ENCODE assay signal across 30 mouse cellular contexts in genomic region chr5:34578038-34578655, GRCm38 (mm10). TPM values are rescaled to one million over a fixed set of nuclear protein-coding genes. Genes with fewer than 3 reads are reported as not detected.
DNase-seq lines count a peak whose midpoint lies in the region; ATAC-seq and TF ChIP-seq lines count a peak whose summit lies in the region.
"Had no signal": no experiment of that assay in that cellular context is flagged by ENCODE, and none has a peak within 500 bp of the region (broad histone marks: within the 10 kb centered on the region; RNA-seq: fewer than 3 reads in every experiment).

No protein-coding gene starts in this region.

- ATAC-seq in CD4-positive, CD25-positive, alpha-beta regulatory T cell, adult 4 months, result no peak
- no peak for ATAC-seq in liver, embryonic 11.5 days (replicated peaks; ENCODE audit: low FRiP score)
- no peak for ATAC-seq in liver, postnatal 0 days
- no peak for ATAC-seq in liver, embryonic 16.5 days (ENCODE audit: low read depth)
- ATAC-seq in midbrain, embryonic 14.5 days (ENCODE audit: low FRiP score, low TSS enrichment), result no peak
- ATAC-seq: intestine, embryonic 15.5 days; midbrain, embryonic 15.5 days; Patski had no signal

- peak overlapping the region; percentile 15; the same call in 1 of the 2 replicates for H3K4me3 ChIP-seq in liver, embryonic 11.5 days (ENCODE audit: low read depth, low read length)
- H3K4me3 ChIP-seq in liver, postnatal 0 days (ENCODE audit: low read depth, low read length), result no peak overlapping the region
- no peak overlapping the region for H3K4me3 ChIP-seq in liver, embryonic 16.5 days (ENCODE audit: low read depth, low read length)
- no peak overlapping the region for H3K4me3 ChIP-seq in midbrain, embryonic 14.5 days (replicated peaks; ENCODE audit: low read depth, low read length)
- H3K4me3 ChIP-seq: embryonic facial prominence, embryonic 10.5 days; embryonic facial prominence, embryonic 15.5 days; forebrain, embryonic 12.5 days; heart, embryonic 10.5 days; hindbrain, embryonic 15.5 days; intestine, embryonic 15.5 days; midbrain, embryonic 15.5 days; neural tube, embryonic 15.5 days had no signal

- no peaks in the 10 kb centered on the region for H3K9me3 ChIP-seq in liver, embryonic 11.5 days (ENCODE audit: control insufficient read depth, low read length)
- H3K9me3 ChIP-seq in liver, postnatal 0 days (ENCODE audit: low read length), result no peaks in the 10 kb centered on the region
- no peaks in the 10 kb centered on the region for H3K9me3 ChIP-seq in liver, embryonic 16.5 days (replicated peaks; ENCODE audit: control insufficient read depth, low read length)
- H3K9me3 ChIP-seq in midbrain, embryonic 14.5 days (ENCODE audit: control insufficient read depth, low read length), result no peaks in the 10 kb centered on the region
- H3K9me3 ChIP-seq: embryonic facial prominence, embryonic 10.5 days; embryonic facial prominence, embryonic 15.5 days; forebrain, embryonic 12.5 days; G1E; heart, embryonic 10.5 days; hindbrain, embryonic 15.5 days; intestine, embryonic 15.5 days; midbrain, embryonic 15.5 days; neural tube, embryonic 15.5 days had no signal

- H3K27me3 ChIP-seq in liver, embryonic 11.5 days (replicated peaks; ENCODE audit: control insufficient read depth, insufficient read depth, low read length), result no peaks in the 10 kb centered on the region
- no peaks in the 10 kb centered on the region for H3K27me3 ChIP-seq in liver, postnatal 0 days (ENCODE audit: insufficient read depth, low read length)
- H3K27me3 ChIP-seq in liver, embryonic 16.5 days (ENCODE audit: control insufficient read depth, insufficient read depth, low read depth, low read length), result no peaks in the 10 kb centered on the region
- no peaks in the 10 kb centered on the region for H3K27me3 ChIP-seq in midbrain, embryonic 14.5 days (ENCODE audit: control insufficient read depth, insufficient read depth, low read length)
- H3K27me3 ChIP-seq: embryonic facial prominence, embryonic 15.5 days; forebrain, embryonic 12.5 days; hindbrain, embryonic 15.5 days; intestine, embryonic 15.5 days; midbrain, embryonic 15.5 days; neural tube, embryonic 15.5 days; Patski had no signal

- DNase-seq in CD4-positive, CD25-positive, alpha-beta regulatory T cell, adult 2 months (ENCODE audit: low read depth, low spot score), result peak; percentile 11
- no peak for DNase-seq in liver, embryonic 11.5 days (ENCODE audit: low spot score)
- DNase-seq in liver, postnatal 0 days, result no peak
- peak; percentile 57 for DNase-seq in ZHBTc4 (ENCODE audit: low read depth, low spot score)
- no peak for DNase-seq in midbrain, embryonic 14.5 days
- DNase-seq in left cerebral cortex, postnatal 14 days (ENCODE audit: low spot score in 2 of 2), result no peak
- DNase-seq: adrenal gland, adult 8-10 months; cerebellum, adult 8-10 months; cerebellum, postnatal 25 days; gastrocnemius, postnatal 14 days; kidney, postnatal 4 days; left cerebral cortex, postnatal 4 days; lung, embryonic 14.5 days; lung, postnatal 14 days; retina, postnatal 1 day; right cerebral cortex, postnatal 14 days; thymus, postnatal 4 days had no signal

- H3K27ac ChIP-seq in liver, embryonic 11.5 days (ENCODE audit: low read depth, low read length), result peak overlapping the region; percentile 44
- no peak overlapping the region; the same call in 1 of the 2 replicates for H3K27ac ChIP-seq in liver, postnatal 0 days (ENCODE audit: low read depth)
- H3K27ac ChIP-seq in liver, embryonic 16.5 days (ENCODE audit: low read length), result peak overlapping the region; percentile 61
- no peak overlapping the region for H3K27ac ChIP-seq in midbrain, embryonic 14.5 days (replicated peaks; ENCODE audit: low read depth, low read length)
- H3K27ac ChIP-seq: embryonic facial prominence, embryonic 10.5 days; embryonic facial prominence, embryonic 15.5 days; heart, embryonic 10.5 days; hindbrain, embryonic 15.5 days; intestine, embryonic 15.5 days; kidney, postnatal 0 days; midbrain, embryonic 15.5 days; neural tube, embryonic 15.5 days had no signal

- intact Hi-C loops in left cerebral cortex, postnatal 14 days (cut with DNase I), result no loop called here

- no peak for TF ChIP-seq EP300 in liver, postnatal 0 days (IDR thresholded peaks at IDR 0.05; ENCODE audit: low read depth)

- H3K9ac ChIP-seq in liver, embryonic 11.5 days (ENCODE audit: low read depth, low read length), result no peak overlapping the region
- H3K9ac ChIP-seq in liver, postnatal 0 days (replicated peaks), result no peak overlapping the region
- no peak overlapping the region for H3K9ac ChIP-seq in liver, embryonic 16.5 days (ENCODE audit: low read depth, low read length)
- H3K9ac ChIP-seq in midbrain, embryonic 14.5 days (replicated peaks; ENCODE audit: low read length), result no peak overlapping the region
- H3K9ac ChIP-seq: embryonic facial prominence, embryonic 15.5 days; forebrain, embryonic 12.5 days; hindbrain, embryonic 15.5 days; intestine, embryonic 15.5 days; lung, embryonic 14.5 days; midbrain, embryonic 15.5 days; neural tube, embryonic 15.5 days had no signal

- H3K36me3 ChIP-seq in liver, embryonic 11.5 days (ENCODE audit: control insufficient read depth, insufficient read depth, low read length), result no peaks in the 10 kb centered on the region; the same call in 1 of the 2 replicates
- peaks cover 6% of the 10 kb centered on the region; the same call in 1 of the 2 replicates for H3K36me3 ChIP-seq in liver, postnatal 0 days (replicated peaks; ENCODE audit: insufficient read depth, low read length)
- H3K36me3 ChIP-seq in liver, embryonic 16.5 days (ENCODE audit: control insufficient read depth, insufficient read depth), result no peaks in the 10 kb centered on the region; the same call in 1 of the 2 replicates
- no peaks in the 10 kb centered on the region for H3K36me3 ChIP-seq in midbrain, embryonic 14.5 days (ENCODE audit: control insufficient read depth, insufficient read depth, low read length)
- H3K36me3 ChIP-seq: embryonic facial prominence, embryonic 15.5 days; hindbrain, embryonic 15.5 days; intestine, embryonic 15.5 days; midbrain, embryonic 15.5 days; neural tube, embryonic 15.5 days had no signal

- TF ChIP-seq CTCF in liver, postnatal 0 days (IDR thresholded peaks at IDR 0.05; ENCODE audit: low read depth), result no peak

- WGBS in liver, embryonic 11.5 days, result 89% methylated on average over 7 of the region's 7 CpGs
- 86% methylated on average over 7 of the region's 7 CpGs for WGBS in liver, postnatal 0 days (ENCODE audit: insufficient replicate concordance)
- WGBS in liver, embryonic 16.5 days (ENCODE audit: insufficient replicate concordance), result 82% methylated on average over 7 of the region's 7 CpGs
- 97% methylated on average over 7 of the region's 7 CpGs for WGBS in midbrain, embryonic 14.5 days

- peak overlapping the region; percentile 31 for H3K4me2 ChIP-seq in liver, embryonic 11.5 days
- H3K4me2 ChIP-seq in liver, postnatal 0 days (ENCODE audit: low read depth, low read length), result no peak overlapping the region
- H3K4me2 ChIP-seq in liver, embryonic 16.5 days (ENCODE audit: low read depth, low read length), result peak overlapping the region; percentile 24; the same call in 1 of the 2 replicates
- H3K4me2 ChIP-seq in midbrain, embryonic 14.5 days (ENCODE audit: low read length), result no peak overlapping the region
- H3K4me2 ChIP-seq: embryonic facial prominence, embryonic 15.5 days; forebrain, embryonic 12.5 days; hindbrain, embryonic 15.5 days; intestine, embryonic 15.5 days; lung, embryonic 14.5 days; midbrain, embryonic 15.5 days; neural tube, embryonic 15.5 days had no signal

- peaks cover 55% of the 10 kb centered on the region for H3K4me1 ChIP-seq in liver, embryonic 11.5 days (replicated peaks; ENCODE audit: control insufficient read depth, insufficient read depth, low read length)
- H3K4me1 ChIP-seq in liver, postnatal 0 days (ENCODE audit: insufficient read depth), result peaks cover 32% of the 10 kb centered on the region
- peaks cover 57% of the 10 kb centered on the region for H3K4me1 ChIP-seq in liver, embryonic 16.5 days (ENCODE audit: control insufficient read depth, low read depth, low read length)
- peaks cover 17% of the 10 kb centered on the region for H3K4me1 ChIP-seq in midbrain, embryonic 14.5 days (ENCODE audit: control insufficient read depth, insufficient read depth, low read length)

RNA-seq across cellular contexts. Expression of gene Add1, which starts 4.7 kb away (rescaled TPM):
- polyA plus RNA-seq in CD4-positive, CD25-positive, alpha-beta regulatory T cell, adult 4 months (2017; shearing (Covaris generic)), result 100 to 1,000 TPM; 117 to 179 TPM
- polyA plus RNA-seq in liver, embryonic 11.5 days (2014; fragmentation: Nextera tagmentation; extraction: Ambion mirVana), result 170 and 186 TPM in 2 replicates
- 52.0 and 54.8 TPM in 2 replicates for polyA plus RNA-seq in liver, postnatal 0 days (2015; fragmentation: Nextera tagmentation; extraction: Ambion mirVana)
- polyA plus RNA-seq in liver, embryonic 16.5 days (2015; fragmentation: Nextera tagmentation; extraction: Ambion mirVana), result 122 and 133 TPM in 2 replicates
- 204 and 221 TPM in 2 replicates for polyA plus RNA-seq in midbrain, embryonic 14.5 days (2014; fragmentation: Nextera tagmentation; extraction: Ambion mirVana)
- total RNA-seq in left cerebral cortex, postnatal 14 days (2021), result 100 to 1,000 TPM; 361 to 367 TPM

RNA-seq across cellular contexts. Expression of gene Sh3bp2, which starts 52.5 kb away (rescaled TPM):
- 10 to 100 TPM in 1 of 2 experiments, 1 to 10 TPM in 1; 6.0 to 18.6 TPM for polyA plus RNA-seq in CD4-positive, CD25-positive, alpha-beta regulatory T cell, adult 4 months (2017; shearing (Covaris generic))
- polyA plus RNA-seq in liver, embryonic 11.5 days (2014; fragmentation: Nextera tagmentation; extraction: Ambion mirVana), result 5.2 and 8.4 TPM in 2 replicates
- polyA plus RNA-seq in liver, postnatal 0 days (2015; fragmentation: Nextera tagmentation; extraction: Ambion mirVana), result 7.7 and 9.8 TPM in 2 replicates
- polyA plus RNA-seq in liver, embryonic 16.5 days (2015; fragmentation: Nextera tagmentation; extraction: Ambion mirVana), result 6.5 and 6.8 TPM in 2 replicates
- polyA plus RNA-seq in midbrain, embryonic 14.5 days (2014; fragmentation: Nextera tagmentation; extraction: Ambion mirVana), result 21.7 and 30.6 TPM in 2 replicates
- total RNA-seq in left cerebral cortex, postnatal 14 days (2021), result 1 to 10 TPM; 2.8 to 4.6 TPM

RNA-seq across cellular contexts. Expression of gene Mfsd10, which starts 58.9 kb away (rescaled TPM):
- polyA plus RNA-seq in CD4-positive, CD25-positive, alpha-beta regulatory T cell, adult 4 months (2017; shearing (Covaris generic)), result 10 to 100 TPM; 45.6 to 83.5 TPM
- polyA plus RNA-seq in liver, embryonic 11.5 days (2014; fragmentation: Nextera tagmentation; extraction: Ambion mirVana), result 103 and 127 TPM in 2 replicates
- polyA plus RNA-seq in liver, postnatal 0 days (2015; fragmentation: Nextera tagmentation; extraction: Ambion mirVana), result 31.1 and 32.7 TPM in 2 replicates
- polyA plus RNA-seq in liver, embryonic 16.5 days (2015; fragmentation: Nextera tagmentation; extraction: Ambion mirVana), result 35.3 and 52.3 TPM in 2 replicates
- 93.6 and 96.4 TPM in 2 replicates for polyA plus RNA-seq in midbrain, embryonic 14.5 days (2014; fragmentation: Nextera tagmentation; extraction: Ambion mirVana)
- total RNA-seq in left cerebral cortex, postnatal 14 days (2021), result 10 to 100 TPM; 39.9 to 42.8 TPM

Comparison
In these comparisons a context has a peak if more than half of its experiments do, and no peak if none do; other contexts are left out.
1. H3K27ac ChIP-seq: peak in liver, embryonic 11.5 days (single experiment) and liver, embryonic 16.5 days (single experiment); none in liver, postnatal 0 days (single experiment) and midbrain, embryonic 14.5 days (single experiment).
2. H3K4me2 ChIP-seq: peak in liver, embryonic 11.5 days (single experiment) and liver, embryonic 16.5 days (single experiment); none in liver, postnatal 0 days (single experiment) and midbrain, embryonic 14.5 days (single experiment).
3. DNase-seq: peak in CD4-positive, CD25-positive, alpha-beta regulatory T cell, adult 2 months (single experiment) and ZHBTc4 (single experiment); none in liver, embryonic 11.5 days (single experiment), liver, postnatal 0 days (single experiment), midbrain, embryonic 14.5 days (single experiment) and left cerebral cortex, postnatal 14 days (0 of 2).